Mouse (Mus musculus) left cerebral cortex, adult 18-20 months (tissue): ENCODE data around the gene Scn1b. TPM values are rescaled to one million over a fixed set of nuclear protein-coding genes. Genes with fewer than 3 reads are reported as not detected.

Experiments
- total RNA-seq, 2 experiments: library from RNA; stranded (reverse); gene quantifications; 2 replicates each; pipeline ENCODE4 v1.2.3; 2021

The Scn1b gene
- total RNA-seq, 2 experiments from 2014 or later = 805 to 862 TPM

Other genes starting within 250 kb of the Scn1b start
- gene Cd22, start 246.7 kb downstream of the Scn1b start, total RNA-seq = under 1 TPM in 1 of 2 experiments, not detected in 1; 0.09 TPM
- 100 to 1,000 TPM in 1 of 2 experiments, 10 to 100 TPM in 1; 91.4 to 101 TPM for gene Mag, start 212.1 kb downstream of the Scn1b start, total RNA-seq
- gene Hamp2, start 202.3 kb downstream of the Scn1b start, total RNA-seq = not detected
- gene Hamp, start 183.0 kb downstream of the Scn1b start, total RNA-seq = not detected
- 100 to 1,000 TPM; 123 to 124 TPM for gene Usf2, start 170.2 kb downstream of the Scn1b start, total RNA-seq
- gene Lsr, start 153.5 kb downstream of the Scn1b start, total RNA-seq = 10 to 100 TPM in 1 of 2 experiments, 1 to 10 TPM in 1; 8.2 to 10.7 TPM
- under 1 TPM in 1 of 2 experiments, not detected in 1; 0.28 TPM for gene Fam187b, start 153.2 kb downstream of the Scn1b start, total RNA-seq
- gene Fxyd5, start 84.5 kb downstream of the Scn1b start, total RNA-seq = 10 to 100 TPM; 35.5 to 36.7 TPM
- gene Fxyd7, start 75.5 kb downstream of the Scn1b start, total RNA-seq = 100 to 1,000 TPM; 148 to 187 TPM
- gene Fxyd1, start 69.8 kb downstream of the Scn1b start, total RNA-seq = 10 to 100 TPM; 74.1 to 90.2 TPM
- gene Lgi4, start 67.7 kb downstream of the Scn1b start, total RNA-seq = 10 to 100 TPM; 32.9 to 35.9 TPM
- 1 to 10 TPM in 1 of 2 experiments, not detected in 1; 1.2 TPM for gene Fxyd3, start 50.3 kb downstream of the Scn1b start, total RNA-seq
- gene Hpn, start 11.7 kb downstream of the Scn1b start, total RNA-seq = 1 to 10 TPM; 4.6 to 4.8 TPM
- gene Gramd1a, start 28.9 kb upstream of the Scn1b start, total RNA-seq = 100 to 1,000 TPM; 105 to 106 TPM
- not detected for gene Scgb2b2, start 163.5 kb upstream of the Scn1b start, total RNA-seq
- not detected for gene Scgb1b2, start 164.8 kb upstream of the Scn1b start, total RNA-seq
- not detected for gene Scgb2b3, start 235.1 kb upstream of the Scn1b start, total RNA-seq
- not detected for gene Scgb1b3, start 248.6 kb upstream of the Scn1b start, total RNA-seq